Mouse (Mus musculus) cerebellum, postnatal 36 days (tissue): ENCODE measurements at regions not wholly inside any gene's neighbourhood (a gene's known extent, or its start where the extent isn't known, plus 50 kb on each side); places are given as distances from the start of the nearest gene placed in this dataset.

Experiments used
- DNase-seq, 2 experiments: peaks; one replicate each; pipeline ENCODE4 v3.0.0; 2021 to 2022; ENCODE audit warnings: mixed read lengths in 2 of 2

GRCm38 (mm10) chr13:38751876-38752275 lies 93.0 kb upstream of the Eef1e1 start:
- no peak for DNase-seq

- no peak for DNase-seq
Observed at GRCm38 (mm10) chr13:38740066-38740465, 81.2 kb upstream of the Eef1e1 start.

GRCm38 (mm10) chr13:38736361-38737035 lies 77.6 kb upstream of the Eef1e1 start:
- DNase-seq: no peak

GRCm38 (mm10) chr13:38735294-38735693 lies 76.4 kb upstream of the Eef1e1 start:
- DNase-seq: no peak

GRCm38 (mm10) chr13:38733246-38733645 lies 74.4 kb upstream of the Eef1e1 start:
- DNase-seq: no peak

- DNase-seq: no peak
Observed at GRCm38 (mm10) chr13:38725452-38725851, 66.6 kb upstream of the Eef1e1 start.

- no peak for DNase-seq
Observed at GRCm38 (mm10) chr13:38721166-38721565, 62.3 kb upstream of the Eef1e1 start.

GRCm38 (mm10) chr13:38714838-38715237 lies 56.0 kb upstream of the Eef1e1 start:
- no peak for DNase-seq
